Mouse (Mus musculus): Measurements from ENCODE around the gene Epn2. TPM values are rescaled to one million over a fixed set of nuclear protein-coding genes. Genes with fewer than 3 reads are reported as not detected.

The Epn2 gene
- 15.8 and 17.8 TPM in 2 replicates for polyA plus RNA-seq (2015; fragmentation: Nextera tagmentation; extraction: Ambion mirVana)

DNA sequence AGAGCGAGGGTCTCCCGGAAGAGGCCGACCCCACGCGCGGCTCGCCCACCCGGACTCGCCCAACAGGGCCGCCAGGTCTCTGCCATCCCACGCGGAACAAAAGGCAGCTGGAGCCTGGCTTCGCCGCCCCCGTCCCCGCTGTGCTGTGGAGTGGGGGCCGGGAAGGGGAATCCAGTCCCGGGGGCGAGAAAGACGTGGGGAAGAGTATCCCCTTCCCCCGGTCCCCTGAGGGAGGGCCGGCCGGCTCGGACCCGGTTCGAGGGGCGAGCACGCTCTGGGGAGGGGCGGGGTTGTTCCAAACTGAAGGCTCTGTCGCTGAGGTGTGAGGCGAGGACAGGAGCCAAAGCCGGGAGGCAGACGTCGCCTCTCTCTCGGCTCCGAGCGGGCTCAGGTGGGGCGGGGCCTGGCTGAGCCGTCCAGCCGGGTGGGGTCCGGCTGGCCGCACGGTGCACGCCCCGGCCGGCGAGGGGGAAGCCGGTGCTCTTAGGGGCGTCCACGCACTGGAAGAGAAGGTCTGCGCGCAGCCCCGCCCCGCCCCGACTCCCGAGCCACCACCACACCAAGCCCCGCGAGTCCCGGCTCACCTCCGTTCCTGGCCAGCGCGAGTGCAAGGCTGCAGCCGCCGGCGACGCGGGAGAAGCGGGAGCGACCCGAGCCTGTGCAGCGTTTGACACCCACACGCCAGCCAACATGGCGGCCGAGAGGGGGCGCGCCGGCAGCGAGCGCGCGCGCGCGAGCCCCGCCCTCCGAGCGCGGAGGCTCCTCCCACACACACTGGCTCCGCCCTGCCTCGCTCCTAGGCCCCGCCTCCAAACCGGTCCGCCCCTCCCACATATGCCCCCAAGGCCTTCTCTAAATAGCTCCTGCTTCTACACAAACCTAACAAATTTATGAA lies at the start of gene Epn2:
Epn2 (minus strand) TSS at position 705 of the 895 bp plus-strand sequence.
- no peaks in the 10 kb centered on the region for H3K9me3 ChIP-seq (ENCODE audit: control insufficient read depth, low read length)
- ATAC-seq (ENCODE audit: low FRiP score, low TSS enrichment): peak; percentile 92
- WGBS: under 1% methylated on average over 63 of the region's 93 CpGs

DNA sequence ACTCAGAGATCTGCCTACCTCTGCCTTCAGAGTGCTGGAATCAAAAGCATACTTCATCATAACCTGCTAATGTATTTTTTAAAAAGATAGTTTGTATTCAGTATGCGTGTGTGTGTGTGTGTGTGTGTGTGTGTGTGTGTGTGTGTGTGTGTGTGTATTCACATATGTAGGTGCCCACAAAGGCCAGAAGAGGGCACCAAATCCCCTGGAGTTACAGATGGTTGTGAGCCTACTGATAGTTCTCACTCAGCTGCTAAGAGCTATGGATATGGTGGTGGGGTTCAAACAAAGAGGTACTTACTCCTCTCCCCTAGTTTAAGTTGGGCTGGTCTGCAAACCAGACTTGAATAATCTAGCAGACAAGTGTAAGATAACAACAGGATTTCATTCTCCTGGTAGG lies 47.0 kb upstream of the Epn2 start:
- WGBS: 89% methylated on average over 1 of the region's 1 CpGs
- TF ChIP-seq CTCF (IDR thresholded peaks at IDR 0.05; ENCODE audit: low read depth) (no peak), EP300 (optimal IDR thresholded peaks at IDR 0.05) (no peak)

More for the DNA sequence above, at the start of gene Epn2:
- TF ChIP-seq EP300 (optimal IDR thresholded peaks at IDR 0.05): no peak
- peak; percentile 56 for TF ChIP-seq CTCF (IDR thresholded peaks at IDR 0.05; ENCODE audit: low read depth)
- no peaks in the 10 kb centered on the region for H3K27me3 ChIP-seq (ENCODE audit: control insufficient read depth, insufficient read depth, low read length)
- DNase-seq (ENCODE audit: low spot score): peak; percentile 85
- no peaks in the 10 kb centered on the region; the same call in 1 of the 2 replicates for H3K4me1 ChIP-seq (replicated peaks; ENCODE audit: control insufficient read depth, insufficient read depth)
- peak within 1 kb of the TSS; percentile 92 for H3K27ac ChIP-seq (replicated peaks)
- H3K4me2 ChIP-seq (replicated peaks; ENCODE audit: low read depth): peak within 1 kb of the TSS; percentile 98
- H3K4me3 ChIP-seq (ENCODE audit: low read depth, low read length): peak within 1 kb of the TSS; percentile 93
- no peaks in the 10 kb centered on the region for H3K36me3 ChIP-seq (ENCODE audit: control insufficient read depth, insufficient read depth, low read length)
- H3K9ac ChIP-seq (ENCODE audit: low read length): peak within 1 kb of the TSS; percentile 94

DNA sequence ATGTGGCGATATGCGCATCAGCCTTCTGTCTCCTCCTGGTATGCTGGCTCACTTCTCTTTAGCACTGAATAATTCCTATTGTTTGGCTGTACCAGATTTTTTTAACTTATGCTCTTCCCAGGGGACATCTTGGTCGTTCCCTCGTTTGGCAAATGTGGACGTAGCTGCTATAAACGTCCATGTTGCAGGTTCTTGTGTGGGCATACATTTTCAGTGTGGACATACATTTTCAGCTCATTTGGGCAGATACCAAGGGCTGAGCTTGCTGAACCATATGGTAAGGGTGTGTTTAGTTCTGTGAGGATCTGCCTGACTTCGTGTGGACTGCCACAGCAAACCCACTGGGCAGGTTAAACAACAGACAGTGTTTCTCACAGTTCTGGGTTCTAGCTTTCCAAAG lies 45.6 kb upstream of the Epn2 start:
- Histone ChIP-seq H3K4me1 (replicated peaks; ENCODE audit: control insufficient read depth, insufficient read depth) (no peaks in the 10 kb centered on the region), H3K9me3 (ENCODE audit: control insufficient read depth, low read length) (0 out of 2 replicates have a peak, but pooled peaks cover 2% of the 10 kb centered on the region), H3K27ac (replicated peaks) (no peak overlapping the region), H3K4me2 (replicated peaks; ENCODE audit: low read depth) (no peak overlapping the region), H3K27me3 (ENCODE audit: control insufficient read depth, insufficient read depth, low read length) (no peaks in the 10 kb centered on the region), H3K36me3 (ENCODE audit: control insufficient read depth, insufficient read depth, low read length) (no peaks in the 10 kb centered on the region), H3K9ac (ENCODE audit: low read length) (no peak overlapping the region), H3K4me3 (ENCODE audit: low read depth, low read length) (no peak overlapping the region)
- 73% methylated on average over 7 of the region's 7 CpGs for WGBS
- DNase-seq (ENCODE audit: low spot score): no peak
- no peak for ATAC-seq (ENCODE audit: low FRiP score, low TSS enrichment)
- TF ChIP-seq CTCF (IDR thresholded peaks at IDR 0.05; ENCODE audit: low read depth) (no peak), EP300 (optimal IDR thresholded peaks at IDR 0.05) (no peak)

More for the DNA sequence above, 47.0 kb upstream of the Epn2 start:
- Histone ChIP-seq H3K4me2 (replicated peaks; ENCODE audit: low read depth) (no peak overlapping the region), H3K4me3 (ENCODE audit: low read depth, low read length) (no peak overlapping the region), H3K4me1 (replicated peaks; ENCODE audit: control insufficient read depth, insufficient read depth) (no peaks in the 10 kb centered on the region), H3K36me3 (ENCODE audit: control insufficient read depth, insufficient read depth, low read length) (no peaks in the 10 kb centered on the region), H3K9ac (ENCODE audit: low read length) (no peak overlapping the region), H3K9me3 (ENCODE audit: control insufficient read depth, low read length) (0 out of 2 replicates have a peak, but pooled peaks cover 2% of the 10 kb centered on the region), H3K27me3 (ENCODE audit: control insufficient read depth, insufficient read depth, low read length) (no peaks in the 10 kb centered on the region), H3K27ac (replicated peaks) (no peak overlapping the region)
- DNase-seq (ENCODE audit: low spot score) (no peak), ATAC-seq (ENCODE audit: low FRiP score, low TSS enrichment) (no peak)

DNA sequence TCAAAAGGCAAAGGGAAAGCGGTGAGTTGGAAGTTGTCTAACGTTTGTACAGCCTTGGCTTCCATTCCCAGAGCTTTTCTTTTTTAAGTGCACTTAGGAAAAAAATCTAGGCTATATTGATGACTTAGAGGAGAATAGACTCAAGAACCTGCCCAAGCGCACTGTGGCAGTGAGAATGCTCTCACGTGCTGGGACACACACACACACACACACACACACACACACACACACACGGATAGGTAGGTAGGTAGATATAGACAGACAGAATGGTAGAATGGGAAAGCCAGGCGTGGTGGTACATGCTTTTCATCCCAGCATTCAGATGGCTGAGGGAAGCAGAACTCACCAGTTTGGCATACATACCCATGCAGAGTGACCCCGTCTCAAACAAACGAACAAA lies 41.3 kb upstream of the Epn2 start:
- DNase-seq (ENCODE audit: low spot score): no peak
- peak overlapping the region; percentile 32; the same call in 1 of the 2 replicates for H3K4me3 ChIP-seq (ENCODE audit: low read depth, low read length)
- WGBS: 52% methylated on average over 8 of the region's 8 CpGs
- no peak overlapping the region for H3K27ac ChIP-seq (replicated peaks)
- H3K4me2 ChIP-seq (replicated peaks; ENCODE audit: low read depth): peak overlapping the region; percentile 63
- TF ChIP-seq EP300 (optimal IDR thresholded peaks at IDR 0.05): no peak
- no peaks in the 10 kb centered on the region for H3K36me3 ChIP-seq (ENCODE audit: control insufficient read depth, insufficient read depth, low read length)
- H3K27me3 ChIP-seq (ENCODE audit: control insufficient read depth, insufficient read depth, low read length): no peaks in the 10 kb centered on the region
- H3K9me3 ChIP-seq (ENCODE audit: control insufficient read depth, low read length): no peaks in the 10 kb centered on the region
- peak overlapping the region; percentile 59 for H3K9ac ChIP-seq (ENCODE audit: low read length)
- no peak for ATAC-seq (ENCODE audit: low FRiP score, low TSS enrichment)
- no peaks in the 10 kb centered on the region for H3K4me1 ChIP-seq (replicated peaks; ENCODE audit: control insufficient read depth, insufficient read depth)

DNA sequence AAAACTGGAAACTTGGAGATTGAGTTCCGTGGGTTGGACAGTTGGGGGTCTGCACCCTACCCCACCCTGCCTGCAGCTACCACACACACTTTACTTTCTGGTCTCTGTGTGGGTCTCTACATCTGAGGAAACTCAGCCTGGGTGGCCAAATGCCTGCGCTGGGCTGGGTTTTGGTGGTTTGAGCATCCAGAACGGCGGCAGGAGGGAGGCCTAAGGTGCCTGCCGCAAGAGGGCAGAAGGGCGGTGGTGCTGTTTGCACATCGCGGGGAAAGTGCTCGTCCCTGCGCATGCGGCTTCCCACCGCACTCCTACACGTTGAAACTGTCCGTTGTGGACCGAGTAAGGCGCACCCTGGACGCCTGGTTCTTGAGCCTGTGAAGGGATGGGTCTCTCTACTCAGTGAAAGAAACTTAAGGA lies 40.8 kb upstream of the Epn2 start:
- Histone ChIP-seq H3K4me1 (replicated peaks; ENCODE audit: control insufficient read depth, insufficient read depth) (no peaks in the 10 kb centered on the region), H3K36me3 (ENCODE audit: control insufficient read depth, insufficient read depth, low read length) (no peaks in the 10 kb centered on the region), H3K4me2 (replicated peaks; ENCODE audit: low read depth) (peak overlapping the region; percentile 63), H3K27ac (replicated peaks) (peak overlapping the region; percentile 78), H3K27me3 (ENCODE audit: control insufficient read depth, insufficient read depth, low read length) (no peaks in the 10 kb centered on the region), H3K9ac (ENCODE audit: low read length) (peak overlapping the region; percentile 59), H3K9me3 (ENCODE audit: control insufficient read depth, low read length) (no peaks in the 10 kb centered on the region), H3K4me3 (ENCODE audit: low read depth, low read length) (peak overlapping the region; percentile 32)
- ATAC-seq (ENCODE audit: low FRiP score, low TSS enrichment) (peak; percentile 77), DNase-seq (ENCODE audit: low spot score) (peak; percentile 89)
- TF ChIP-seq EP300 (optimal IDR thresholded peaks at IDR 0.05) (no peak), CTCF (IDR thresholded peaks at IDR 0.05; ENCODE audit: low read depth) (peak; percentile 97)
- WGBS: under 1% methylated on average over 17 of the region's 17 CpGs

DNA sequence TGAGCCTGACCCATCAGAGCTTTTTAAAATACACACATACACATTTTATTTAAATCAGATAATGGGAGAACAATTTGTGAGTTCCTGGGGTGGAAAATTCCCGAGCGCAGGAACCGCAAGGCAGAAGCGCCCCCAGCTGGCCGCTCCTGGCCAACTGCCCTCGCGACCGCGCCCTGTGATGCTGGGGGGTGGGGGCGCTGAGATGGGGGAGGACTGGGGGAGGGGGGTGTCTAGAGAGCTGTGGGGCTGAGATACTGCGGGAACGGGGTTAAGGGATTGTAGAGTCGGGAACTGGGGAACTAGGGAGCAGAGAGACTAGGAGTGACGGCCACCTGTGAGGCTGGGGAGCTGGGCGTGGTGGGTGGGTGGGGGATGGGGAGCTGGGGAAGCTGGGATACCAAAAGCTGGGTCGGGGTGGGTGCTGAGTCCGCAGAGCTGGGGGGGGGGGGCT lies 40.3 kb upstream of the Epn2 start:
- H3K9ac ChIP-seq (ENCODE audit: low read length): peak overlapping the region; percentile 59
- H3K4me1 ChIP-seq (replicated peaks; ENCODE audit: control insufficient read depth, insufficient read depth): no peaks in the 10 kb centered on the region
- no peaks in the 10 kb centered on the region for H3K9me3 ChIP-seq (ENCODE audit: control insufficient read depth, low read length)
- ATAC-seq (ENCODE audit: low FRiP score, low TSS enrichment) (peak; percentile 62; the same call in 1 of the 2 replicates), DNase-seq (ENCODE audit: low spot score) (peak; percentile 69)
- peak overlapping the region; percentile 78 for H3K27ac ChIP-seq (replicated peaks)
- WGBS: 1% methylated on average over 12 of the region's 17 CpGs
- TF ChIP-seq CTCF (IDR thresholded peaks at IDR 0.05; ENCODE audit: low read depth) (peak; percentile 70), EP300 (optimal IDR thresholded peaks at IDR 0.05) (no peak)
- no peaks in the 10 kb centered on the region for H3K36me3 ChIP-seq (ENCODE audit: control insufficient read depth, insufficient read depth, low read length)
- H3K4me3 ChIP-seq (ENCODE audit: low read depth, low read length): peak overlapping the region; percentile 32
- H3K4me2 ChIP-seq (replicated peaks; ENCODE audit: low read depth): peak overlapping the region; percentile 63
- no peaks in the 10 kb centered on the region for H3K27me3 ChIP-seq (ENCODE audit: control insufficient read depth, insufficient read depth, low read length)

Data from stomach, postnatal 0 days (tissue).